Mouse (Mus musculus) layer of hippocampus, adult 9-10 months (tissue): Measurements from ENCODE around the gene Angptl4.
"Not testable (repeated sequence)": the region's sequence is repeated elsewhere in the genome, so short reads cannot be mapped to it uniquely, and the experiment has no call there.

Experiments used
- DNase-seq: peaks from one replicate; pipeline ENCODE4 v3.0.0; 2022; ENCODE audit warnings: low spot score

Angptl4 gene

GRCm38 (mm10) chr17:33756108-33756790, 25.4 kb downstream of the Angptl4 start:
- DNase-seq, result no peak

- DNase-seq, result no peak
These were observed 26.1 kb downstream of the Angptl4 start for GRCm38 (mm10) chr17:33755418-33756107.

GRCm38 (mm10) chr17:33754656-33755055, 27.0 kb downstream of the Angptl4 start:
- no peak for DNase-seq

GRCm38 (mm10) chr17:33752297-33752696, 29.3 kb downstream of the Angptl4 start:
- DNase-seq, result no peak

- no peak for DNase-seq
These were observed 30.4 kb downstream of the Angptl4 start for GRCm38 (mm10) chr17:33751181-33751580.

GRCm38 (mm10) chr17:33749451-33749850, 32.2 kb downstream of the Angptl4 start:
- DNase-seq, result no peak

GRCm38 (mm10) chr17:33746011-33746410, 35.6 kb downstream of the Angptl4 start:
- DNase-seq, result no peak

- DNase-seq, result no peak
These were observed 36.8 kb downstream of the Angptl4 start for GRCm38 (mm10) chr17:33744686-33745384.

GRCm38 (mm10) chr17:33742420-33742819, 39.2 kb downstream of the Angptl4 start:
- DNase-seq, result no peak

- DNase-seq, result not testable (repeated sequence)
These were observed 48.1 kb downstream of the Angptl4 start for GRCm38 (mm10) chr17:33733526-33733925.

- not testable (repeated sequence) for DNase-seq
These were observed 49.0 kb downstream of the Angptl4 start for GRCm38 (mm10) chr17:33732556-33733083.

GRCm38 (mm10) chr17:33729215-33729614, 52.4 kb downstream of the Angptl4 start:
- DNase-seq, result no peak

- no peak for DNase-seq
These were observed 53.2 kb downstream of the Angptl4 start for GRCm38 (mm10) chr17:33728396-33728795.
